Mouse (Mus musculus): ENCODE data around the gene Tmem266. TPM values are rescaled to one million over a fixed set of nuclear protein-coding genes. Genes with fewer than 3 reads are reported as not detected.

The Tmem266 gene
- polyA plus RNA-seq (2012; rRNA removed): 0.90 and 1.2 TPM in 2 replicates

DNA sequence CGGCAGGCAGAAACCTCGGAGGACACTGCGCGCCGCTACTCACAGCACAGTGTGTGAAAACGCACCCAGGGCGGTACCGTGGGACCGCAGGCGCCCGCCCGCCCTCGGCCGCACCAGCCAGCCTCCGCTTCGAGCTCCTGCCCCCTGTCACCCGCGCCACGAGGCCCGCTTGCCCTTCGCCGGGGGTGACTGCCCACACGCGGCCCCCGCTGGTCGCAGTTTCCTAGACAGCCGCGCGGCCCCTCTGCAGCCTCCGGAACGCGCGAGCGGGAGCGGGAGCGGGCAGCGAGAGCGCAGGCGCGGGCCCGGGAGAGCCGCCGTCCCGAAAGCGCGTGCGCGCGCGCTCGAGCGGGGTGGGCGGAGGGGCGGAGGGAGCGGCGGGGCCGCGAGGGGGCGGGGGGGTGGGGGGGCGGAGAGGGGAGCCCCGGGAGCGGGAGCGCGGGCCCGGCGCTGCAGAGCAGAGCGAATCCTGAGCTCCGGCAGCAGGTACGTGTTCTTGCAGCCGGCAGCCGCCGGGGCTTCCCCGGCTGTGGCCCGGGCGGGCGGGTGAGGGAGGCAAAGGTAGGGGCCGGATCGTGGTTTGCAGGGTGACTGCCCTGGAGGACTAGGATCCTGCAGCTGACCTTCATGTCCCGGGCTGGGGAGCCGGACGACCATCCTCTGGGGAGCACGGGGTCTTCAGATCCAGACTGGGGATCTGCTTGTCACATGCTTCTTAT lies at the start of gene Tmem266, which contains the start of gene Nrg4:
TSS of gene Tmem266 (plus strand) at position 399 of the 719 bp plus-strand sequence.
TSS of gene Nrg4 (minus strand) at position 330 of the 719 bp plus-strand sequence.

Other genes starting within 250 kb of the Tmem266 start
- 15.8 and 17.3 TPM in 2 replicates for gene Ube2q2, start 178.1 kb upstream of the Tmem266 start, polyA plus RNA-seq (2012; rRNA removed)
- 9.7 and 10.2 TPM in 2 replicates for gene Fbxo22, start 118.0 kb upstream of the Tmem266 start, polyA plus RNA-seq (2012; rRNA removed)
- gene Nrg4, start 69 bp upstream of the Tmem266 start, polyA plus RNA-seq (2012; rRNA removed): 0.90 and 1.1 TPM in 2 replicates
- gene Etfa, start 185.3 kb downstream of the Tmem266 start, polyA plus RNA-seq (2012; rRNA removed): 55.3 and 57.0 TPM in 2 replicates
- gene Isl2, start 211.8 kb downstream of the Tmem266 start, polyA plus RNA-seq (2012; rRNA removed): 9.7 and 11.2 TPM in 2 replicates